Mouse (Mus musculus) T-helper 2 cell (primary cell): ENCODE results near the gene Sass6.
"Not testable (repeated sequence)": the region's sequence is repeated elsewhere in the genome, so short reads cannot be mapped to it uniquely, and the experiment has no call there.

Source experiments
- in situ Hi-C: fragments of 300-600 bp; cut with MboI, MseI; formaldehyde crosslinking; loops from one replicate; pipeline ENCODE4 v1.15.1; 2025; ENCODE audit warnings: high pct_unique_total_duplicates

The Sass6 gene

DNA sequence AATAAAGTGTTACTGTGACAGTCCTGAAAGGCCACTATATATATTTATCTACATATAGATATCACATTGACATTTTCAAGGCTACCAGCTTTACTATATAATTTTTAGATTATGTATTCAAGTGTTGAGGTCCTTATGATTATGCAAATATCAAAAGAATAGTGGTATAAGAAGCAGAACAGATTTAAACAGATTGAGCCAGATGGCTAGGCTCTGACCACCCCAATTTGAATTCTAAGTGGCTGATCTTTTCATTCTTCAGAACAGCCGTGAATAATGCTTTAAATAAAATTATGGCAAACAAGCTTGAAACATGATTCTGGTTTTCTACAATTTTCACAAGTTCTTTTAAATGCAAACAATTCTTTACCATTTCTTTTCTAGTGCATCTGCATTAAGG, 36.7 kb downstream of the Sass6 start:
- in situ Hi-C loops, result no loop called here

DNA sequence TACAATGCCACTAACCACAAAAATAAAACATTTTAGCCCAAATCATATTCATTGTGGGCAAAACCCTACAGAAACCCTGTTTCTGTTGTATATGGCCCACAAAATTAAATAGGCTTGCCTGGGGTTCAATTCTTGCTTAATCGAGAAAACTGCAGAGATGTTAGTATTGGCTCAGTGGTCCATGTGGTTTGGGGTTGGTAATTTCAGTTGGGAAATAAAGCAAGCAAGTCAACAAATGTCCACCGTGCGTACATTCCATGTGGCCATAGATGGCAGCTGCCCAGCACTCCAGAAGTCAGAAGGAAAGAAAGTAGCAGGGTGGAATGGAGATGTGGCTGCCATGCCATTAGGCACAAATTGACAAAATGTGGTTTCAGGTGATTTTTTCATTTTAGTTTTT, 38.2 kb downstream of the Sass6 start:
- in situ Hi-C loops, result no loop called here

DNA sequence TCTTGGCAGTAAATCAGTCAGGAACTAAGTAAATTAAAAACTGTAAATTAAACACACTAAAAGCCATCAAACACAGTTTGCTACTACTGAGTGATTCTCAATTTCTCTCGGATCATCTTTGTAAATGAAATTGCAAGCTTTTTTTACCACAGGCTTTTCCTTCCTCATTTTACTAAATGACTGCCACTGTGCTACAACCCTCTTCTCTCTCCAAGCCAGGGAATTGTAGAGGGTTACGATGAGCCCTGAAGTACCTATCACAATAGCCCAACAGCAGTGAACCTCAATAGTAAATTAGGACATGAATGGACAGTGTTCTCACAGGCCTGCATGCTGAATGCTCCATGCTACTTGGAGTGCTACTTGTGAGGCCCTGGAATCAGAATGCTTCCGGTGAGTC, 39.3 kb downstream of the Sass6 start:
- in situ Hi-C loops, result no loop called here

DNA sequence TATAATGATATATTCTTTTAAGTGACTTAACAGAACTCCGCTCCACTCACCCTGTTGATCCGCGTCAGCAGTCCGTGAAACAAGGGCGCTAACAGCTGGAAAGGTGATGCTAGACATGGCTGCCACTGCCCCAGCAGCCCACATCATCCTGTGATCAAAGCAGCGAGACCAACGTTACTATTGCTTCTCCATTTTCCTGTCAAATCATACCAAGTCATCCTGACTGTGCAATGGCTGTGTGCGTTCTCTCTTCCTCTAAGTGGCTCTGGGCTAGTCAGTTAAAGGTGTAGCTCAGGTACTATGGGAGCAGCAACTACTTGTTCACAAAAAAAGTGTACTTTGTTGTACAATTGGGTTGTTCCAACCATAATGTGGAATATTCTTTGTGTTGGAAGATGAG, 40.1 kb downstream of the Sass6 start:
- in situ Hi-C loops, result no loop called here

DNA sequence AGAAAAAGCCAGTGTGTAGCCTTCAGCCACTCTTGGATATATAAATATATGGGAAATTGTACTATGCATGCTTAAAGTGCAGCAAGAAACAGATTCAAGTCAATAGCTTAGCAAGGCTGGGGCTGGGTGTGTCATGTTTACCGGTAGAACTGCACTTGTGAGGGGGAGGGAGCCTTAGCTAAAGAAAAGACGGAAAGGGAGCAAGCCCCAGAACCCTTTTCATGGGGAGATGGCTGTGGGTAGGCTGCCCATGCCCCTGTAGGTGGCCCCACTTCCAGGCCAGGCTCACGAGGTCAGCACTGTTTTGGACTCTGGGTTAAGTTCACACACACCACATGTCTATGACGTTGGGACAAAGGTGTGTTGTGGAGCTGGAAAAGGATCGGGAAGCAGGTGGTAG, 41.0 kb downstream of the Sass6 start:
- in situ Hi-C loops, result no loop called here

DNA sequence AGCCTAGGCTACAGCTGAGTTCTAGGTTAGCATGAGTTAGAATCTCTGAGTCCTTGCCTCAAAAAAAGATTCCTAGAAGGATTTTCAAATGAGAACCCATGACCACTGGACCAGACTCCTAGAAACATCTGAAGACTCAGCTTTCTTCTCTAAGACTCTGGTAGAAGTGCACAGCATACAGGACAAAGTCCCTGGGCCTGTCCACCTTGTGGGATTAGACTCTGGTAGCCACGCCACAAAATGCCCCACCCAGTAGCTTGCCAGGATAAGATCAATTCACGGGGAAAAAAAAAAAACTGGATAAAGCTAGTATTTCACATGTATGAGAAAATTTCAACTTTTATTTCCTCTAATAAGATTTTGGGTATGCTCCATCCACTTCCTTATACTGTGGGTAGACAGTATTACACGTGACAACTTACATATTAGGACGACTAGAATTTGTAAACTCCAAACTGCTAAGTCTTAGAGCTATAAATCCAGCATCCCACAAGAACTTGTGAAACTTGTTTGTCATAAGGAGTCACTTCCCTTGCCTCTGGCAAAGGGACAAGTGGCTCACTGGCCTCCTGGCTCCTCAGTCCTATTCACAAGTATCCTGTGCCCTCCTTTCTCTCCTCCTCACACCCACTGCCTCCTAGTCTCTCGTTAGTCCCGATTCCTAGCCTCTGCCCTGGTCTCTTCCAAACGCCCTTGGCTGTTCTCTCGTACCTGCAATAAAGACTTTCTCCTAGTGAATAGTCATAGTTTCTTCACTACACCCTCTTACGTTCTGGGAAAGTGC, 43.1 kb downstream of the Sass6 start:
- in situ Hi-C loops, result no loop called here

DNA sequence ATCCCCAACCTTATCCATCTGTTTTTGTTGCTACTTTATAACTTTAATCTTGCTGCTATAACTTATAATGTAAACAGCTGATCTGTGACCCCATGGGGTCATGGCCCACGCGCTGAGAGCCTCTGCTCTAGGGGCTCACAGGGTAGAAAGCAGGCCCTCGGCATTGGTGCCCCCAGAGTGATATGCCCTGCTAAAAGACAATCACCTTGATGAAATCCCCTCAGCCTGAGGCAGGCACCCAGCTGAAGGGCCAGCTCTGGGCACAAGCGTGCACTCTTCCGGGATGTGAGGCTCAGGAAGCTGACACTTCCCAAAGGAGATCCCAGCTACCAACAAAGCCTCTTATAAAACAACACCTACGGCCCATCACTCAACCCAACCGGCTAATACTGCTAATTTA, 43.8 kb downstream of the Sass6 start:
- in situ Hi-C loops, result no loop called here

DNA sequence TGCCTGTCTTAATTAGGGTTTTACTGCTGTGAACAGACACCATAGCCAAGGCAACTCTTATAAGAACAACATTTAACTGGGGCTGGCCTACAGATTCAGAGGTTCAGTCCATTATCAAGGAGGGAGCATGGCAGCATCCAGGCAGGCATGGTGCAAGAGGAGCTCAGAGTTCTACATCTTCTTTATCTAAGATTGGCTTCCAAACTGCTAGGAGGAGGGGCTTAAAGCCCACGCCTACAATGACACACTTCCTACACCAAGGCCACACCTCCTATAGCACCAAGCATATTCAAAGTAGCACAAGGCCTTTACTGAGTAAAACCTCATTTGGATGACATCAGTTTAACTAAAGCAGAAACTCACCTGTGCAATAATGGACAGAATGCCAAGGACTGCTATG, 45.2 kb downstream of the Sass6 start:
- in situ Hi-C loops, result no loop called here

DNA sequence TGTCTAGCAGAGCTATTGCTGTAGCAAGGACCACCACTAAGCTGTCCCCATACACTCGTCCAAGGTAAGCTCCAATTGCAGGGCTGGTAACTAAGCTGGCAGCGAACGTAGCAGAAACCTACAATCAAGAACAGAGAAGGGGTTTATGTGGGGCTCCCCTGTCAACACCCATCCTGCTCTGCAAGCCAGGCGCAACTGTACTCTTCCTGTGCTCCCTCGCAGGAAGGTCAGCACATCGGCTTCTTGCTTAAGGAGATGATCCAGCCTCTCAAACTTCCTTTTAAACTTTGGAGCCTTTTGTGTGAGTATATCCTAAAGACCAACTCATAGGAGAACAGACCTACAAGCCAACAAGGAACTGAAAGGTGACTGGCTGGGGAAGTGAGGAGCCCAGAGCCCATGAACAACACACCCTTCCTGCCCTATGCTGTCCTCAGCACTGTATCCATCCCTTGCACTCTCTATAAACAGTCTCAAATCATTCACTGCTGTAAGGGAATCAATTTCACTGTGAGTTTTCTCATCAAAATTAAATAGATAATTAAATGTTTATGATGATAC, 47.1 kb downstream of the Sass6 start:
- in situ Hi-C loops, result no loop called here

DNA sequence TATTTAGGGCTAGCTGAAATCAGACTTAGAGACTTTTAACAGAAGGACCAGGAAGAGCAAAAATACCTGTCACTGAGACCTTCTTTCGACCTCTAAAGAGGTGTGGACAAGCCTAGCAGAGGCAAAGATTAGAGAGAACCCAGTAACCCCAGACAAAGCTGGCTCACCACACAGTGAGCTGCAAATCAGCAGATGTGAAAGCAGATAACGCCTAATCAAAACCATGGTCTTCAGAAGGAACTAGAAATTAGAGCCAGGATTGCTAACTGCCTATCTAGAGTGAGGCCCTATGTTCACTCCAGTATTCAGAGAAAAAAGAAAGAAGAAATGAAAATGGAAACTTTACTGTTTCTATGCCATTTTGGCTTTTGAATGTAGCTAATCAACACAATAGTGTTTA, 47.6 kb downstream of the Sass6 start:
- in situ Hi-C loops, result no loop called here

DNA sequence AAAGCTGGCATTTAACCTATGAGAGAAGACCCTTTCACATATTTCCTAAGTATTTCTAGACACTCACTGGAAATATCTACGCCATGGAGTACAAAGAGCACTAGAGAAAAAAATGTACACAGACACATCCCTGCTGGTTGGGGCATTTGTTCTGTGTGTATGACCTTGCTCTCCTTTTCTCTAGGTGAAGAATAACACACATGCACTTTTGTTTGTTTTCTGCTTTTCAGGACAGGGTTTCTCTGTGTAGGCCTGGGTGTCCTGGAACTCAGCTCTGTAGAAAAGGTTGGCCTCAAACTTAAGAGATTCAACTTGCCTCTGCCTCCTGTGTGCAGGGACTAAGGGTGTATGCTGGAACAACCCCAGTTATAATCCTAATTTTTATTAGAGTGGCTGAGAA, 51.6 kb downstream of the Sass6 start:
- in situ Hi-C loops, result no loop called here

DNA sequence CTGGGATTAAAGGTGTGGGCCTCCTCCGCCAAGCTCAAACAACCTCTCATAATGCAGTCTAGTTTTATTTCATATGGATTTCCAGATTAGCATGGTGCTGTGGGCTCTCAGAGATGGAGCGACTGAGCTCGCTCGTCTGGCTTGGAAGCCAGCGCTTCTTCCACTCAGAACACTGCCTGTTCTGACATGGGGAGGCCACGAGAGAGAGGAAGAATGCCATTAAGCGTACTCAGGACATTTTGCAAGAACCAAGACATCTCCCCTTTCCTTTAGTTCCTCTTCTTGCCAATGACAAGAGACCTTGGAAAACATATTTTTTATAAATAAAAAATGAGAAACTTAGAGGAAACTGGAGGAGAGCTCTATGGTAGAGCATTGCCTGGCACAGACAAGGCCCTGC, 54.0 kb downstream of the Sass6 start:
- in situ Hi-C loops, result no loop called here

DNA sequence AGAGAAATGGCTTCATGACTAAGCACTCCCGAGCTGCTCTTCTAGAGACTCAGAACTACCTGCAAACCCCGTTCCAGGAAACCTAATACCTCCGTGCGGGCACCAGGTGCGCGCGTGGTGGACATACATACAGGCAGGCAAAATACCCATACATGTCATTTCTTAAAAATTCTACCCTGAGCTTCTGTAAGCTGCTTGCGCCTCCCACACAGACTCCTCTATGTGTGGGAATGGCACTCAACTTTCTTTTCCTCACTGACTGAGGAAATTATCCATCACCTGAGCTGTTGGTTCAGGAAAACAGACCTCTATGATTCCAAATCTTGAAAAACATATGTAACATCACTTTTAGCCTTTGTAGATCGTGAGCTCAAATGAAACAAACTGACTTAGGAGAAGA, 55.9 kb downstream of the Sass6 start:
- in situ Hi-C loops, result no loop called here

DNA sequence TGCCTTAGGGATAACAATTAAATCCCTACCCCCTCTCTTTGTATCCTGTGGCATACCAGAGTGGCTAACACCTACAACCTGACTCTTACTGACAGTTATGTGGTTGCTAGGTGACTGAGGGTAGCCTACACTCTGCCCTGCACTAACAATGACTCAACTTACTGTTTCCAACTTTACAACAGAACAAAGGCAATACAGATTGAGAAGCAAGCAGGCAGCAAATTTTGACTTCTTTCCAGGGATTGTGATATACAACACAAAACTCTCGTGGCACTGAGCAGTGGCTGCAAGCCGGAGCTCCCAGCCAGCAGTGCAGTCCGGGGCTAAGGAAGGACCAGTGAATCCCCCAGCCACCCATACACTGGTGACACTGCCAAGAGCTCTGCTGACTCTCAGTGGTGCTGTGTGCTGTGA, 57.3 kb downstream of the Sass6 start:
- in situ Hi-C loops, result no loop called here

DNA sequence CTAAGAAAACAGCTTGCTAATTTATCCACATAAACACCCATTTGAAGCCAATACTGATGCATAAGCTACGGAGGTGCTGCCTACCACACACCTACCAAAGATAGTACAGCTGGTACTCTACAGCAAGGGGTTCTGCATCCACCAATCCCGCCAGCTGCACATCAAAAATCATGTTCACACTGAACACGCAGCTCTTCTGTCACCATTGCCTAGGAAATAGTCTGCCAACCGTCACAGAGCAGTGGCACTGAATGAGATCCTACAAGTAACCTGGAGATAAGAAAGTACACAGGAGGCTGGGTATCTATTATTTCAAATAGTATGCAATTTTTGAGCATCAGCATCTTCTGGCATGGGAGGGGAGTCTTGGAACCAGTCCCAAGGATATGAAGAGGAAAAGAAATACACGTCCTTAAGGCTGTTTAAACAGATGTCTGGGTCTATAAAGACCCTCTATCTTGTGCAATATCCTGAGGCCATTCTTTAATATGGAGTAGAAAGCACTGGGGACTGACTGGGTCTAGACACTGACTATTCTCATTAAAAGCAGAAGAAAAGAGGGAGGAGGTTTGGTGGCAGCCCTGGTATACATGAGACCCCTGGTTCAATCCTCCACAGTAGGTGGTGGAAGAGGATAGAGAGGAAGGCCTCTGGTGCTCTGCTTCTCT, 58.6 kb downstream of the Sass6 start:
- in situ Hi-C loops, result no loop called here

DNA sequence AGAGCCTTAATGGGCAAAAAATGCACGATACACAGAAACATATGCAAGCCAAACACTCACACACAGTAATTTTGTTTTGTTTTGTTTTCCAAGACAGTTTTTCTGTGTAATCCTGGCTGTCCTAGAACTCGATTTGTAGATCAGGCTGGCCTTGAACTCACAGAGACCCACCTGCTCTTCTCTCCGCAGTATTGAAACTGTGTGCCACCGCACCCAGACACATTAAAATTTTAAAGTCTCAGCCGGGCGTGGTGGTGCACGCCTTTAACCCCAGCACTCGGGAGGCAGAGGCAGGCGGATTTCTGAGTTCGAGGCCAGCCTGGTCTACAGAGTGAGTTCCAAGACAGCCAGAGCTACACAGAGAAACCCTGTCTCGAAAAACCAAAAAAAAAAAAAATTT, 59.3 kb downstream of the Sass6 start:
- in situ Hi-C loops, result not testable (repeated sequence)

DNA sequence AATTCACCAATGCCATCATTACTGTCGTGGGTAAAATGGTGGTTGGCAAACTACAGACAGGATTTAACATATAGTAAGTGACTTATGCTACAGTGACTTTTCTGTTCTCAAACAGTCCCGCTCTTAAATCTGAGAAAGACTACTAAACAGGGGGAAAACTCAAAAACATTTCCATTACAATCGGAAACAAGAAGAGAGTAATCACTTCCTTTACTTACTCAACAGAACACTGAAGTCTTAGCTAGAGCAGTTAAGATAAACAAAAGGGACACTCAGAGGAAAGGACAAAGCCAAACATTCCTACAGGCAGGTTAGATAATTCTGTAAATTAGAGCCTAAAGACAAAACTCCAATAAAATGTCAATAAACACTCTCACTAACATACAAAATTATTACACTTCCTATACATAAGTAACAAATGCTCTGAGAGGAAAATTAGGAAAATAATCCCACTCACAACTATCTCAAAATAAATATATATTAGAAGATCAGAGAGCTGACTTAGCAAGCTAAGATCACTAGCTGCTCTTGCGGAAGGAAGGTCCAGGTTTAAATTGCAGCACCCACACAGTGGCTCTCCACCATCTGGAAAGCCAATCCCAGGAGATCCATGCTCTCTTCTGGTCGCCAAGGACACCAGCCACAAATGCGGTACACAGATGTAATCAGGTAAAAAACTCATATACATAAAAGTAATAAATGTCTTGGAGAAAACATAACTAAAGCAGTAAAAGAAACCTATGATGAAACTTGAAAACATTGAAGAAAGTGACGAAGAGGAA, 61.6 kb downstream of the Sass6 start:
- in situ Hi-C loops, result no loop called here

DNA sequence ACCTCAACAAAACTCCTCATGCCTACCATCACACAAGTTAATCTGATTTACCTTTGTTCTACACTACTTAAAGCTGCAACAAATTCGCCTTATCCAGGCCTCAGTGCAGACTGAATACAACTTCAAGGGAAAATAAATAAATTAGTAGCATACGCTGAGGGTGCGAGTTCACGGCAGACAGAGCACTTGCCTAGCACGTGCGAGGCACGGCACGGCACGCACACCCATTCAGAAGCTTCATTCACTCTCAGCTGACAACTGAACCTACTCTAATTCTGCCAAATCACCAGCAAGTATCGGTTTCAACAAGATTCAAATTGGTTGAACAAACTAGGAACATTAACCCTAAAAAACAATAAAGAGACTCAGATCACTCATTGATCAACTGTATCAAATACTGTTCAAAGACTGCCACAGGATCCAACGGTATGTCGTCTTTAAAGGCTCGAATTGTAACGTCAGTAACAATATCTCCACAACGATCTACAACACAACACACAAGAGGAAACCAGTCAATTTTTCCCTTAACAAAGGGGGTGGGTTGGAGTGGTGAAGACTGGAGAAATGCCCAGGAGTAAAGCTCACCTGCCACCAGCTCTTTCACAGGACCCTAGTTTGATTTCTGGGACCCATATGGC, 64.3 kb downstream of the Sass6 start:
- in situ Hi-C loops, result no loop called here

DNA sequence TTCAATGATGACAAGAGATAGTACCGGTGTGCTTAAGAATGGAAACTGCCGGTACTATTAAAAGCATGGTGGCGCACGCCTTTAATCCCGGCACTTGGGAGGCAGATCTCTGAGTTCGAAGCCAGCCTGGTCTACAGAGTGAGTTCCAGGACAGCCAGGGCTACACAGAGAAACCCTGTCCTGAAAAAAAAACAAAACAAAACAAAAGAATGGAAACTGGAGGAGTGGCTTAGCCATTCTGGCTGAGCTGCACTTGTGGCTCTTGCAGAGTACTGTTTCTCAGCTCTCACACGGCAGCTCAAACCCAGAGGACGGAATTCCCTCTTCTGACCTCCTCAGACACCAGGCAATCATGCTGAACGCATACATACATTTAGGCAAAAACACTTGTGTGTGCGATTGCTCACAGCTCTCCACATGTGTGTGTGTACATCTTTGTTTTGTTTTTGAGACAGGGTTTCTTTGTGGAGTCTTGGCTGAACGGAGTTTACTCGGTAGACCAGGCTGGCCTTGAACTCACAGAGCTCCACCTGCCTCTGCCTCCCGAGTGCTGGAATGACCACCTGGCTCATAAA, 65.2 kb downstream of the Sass6 start:
- in situ Hi-C loops, result no loop called here

DNA sequence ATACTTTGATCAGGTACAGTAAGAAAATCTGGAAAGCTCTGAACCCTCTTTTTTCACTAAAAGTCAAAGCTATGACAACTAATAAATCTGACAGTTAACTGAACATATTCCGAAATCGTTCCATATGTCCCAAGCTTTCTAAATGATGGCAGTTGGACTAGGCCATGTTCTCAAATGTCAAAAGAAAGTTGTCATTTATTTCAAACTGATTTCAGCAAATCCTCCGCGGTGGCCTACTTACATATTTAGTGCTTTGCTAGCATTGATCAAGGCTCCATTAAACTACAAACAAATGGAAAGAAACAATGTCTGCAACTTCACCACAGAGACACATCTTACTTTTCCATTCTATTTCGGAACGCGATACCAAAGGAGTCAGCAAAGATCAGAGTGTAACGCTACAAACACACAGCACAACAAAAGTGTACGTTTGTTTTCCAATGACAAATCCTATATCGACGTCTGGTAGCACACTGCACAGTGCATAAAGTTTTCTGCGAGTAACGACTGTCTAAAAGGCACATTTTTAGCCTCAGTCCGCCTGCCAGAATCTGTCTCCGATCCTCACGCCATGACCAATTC, 66.6 kb downstream of the Sass6 start:
- in situ Hi-C loops, result no loop called here

DNA sequence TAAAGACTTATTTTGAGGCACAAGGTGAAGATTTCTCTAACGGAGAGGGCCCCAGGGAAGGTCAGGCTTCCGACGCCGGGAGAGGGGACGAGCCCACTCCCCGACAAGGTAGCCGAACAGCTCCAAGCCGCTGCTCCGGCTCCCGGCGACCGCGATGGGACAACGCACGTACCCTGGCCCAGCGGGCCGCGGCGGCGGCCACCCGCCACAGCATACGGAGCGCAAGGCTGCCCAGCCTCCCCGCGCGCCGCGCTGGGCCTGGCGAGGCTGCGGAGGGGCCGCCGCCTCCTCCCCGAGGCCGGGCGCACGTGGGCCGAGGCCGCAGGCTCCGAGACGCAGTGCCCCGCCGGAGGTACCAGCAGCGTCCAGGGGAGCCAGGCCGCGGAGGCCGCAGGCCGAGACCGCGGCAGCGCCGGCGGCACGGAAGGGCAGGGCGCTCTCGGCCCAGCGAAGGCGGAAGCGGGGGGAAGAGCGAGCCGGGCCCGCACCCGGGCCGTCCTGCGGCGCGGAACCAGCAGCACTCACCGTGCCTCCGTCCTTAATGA, 67.2 kb downstream of the Sass6 start:
- in situ Hi-C loops, result no loop called here
